Mouse (Mus musculus) midbrain, embryonic 16.5 days (tissue): ENCODE results near the gene Rexo1. TPM values are rescaled to one million over a fixed set of nuclear protein-coding genes. Genes with fewer than 3 reads are reported as not detected.

Source experiments
- ATAC-seq: fragments of 200-750 bp; cut with Nextera tagmentation; 2 replicates; pipeline ENCODE4 v1.8.0; 2017; ENCODE audit warnings: moderate TSS enrichment
- H3K27ac ChIP-seq: fragments of 300-500 bp; sonication (generic); 2 replicates; pipeline ENCODE4 v1.5.1; 2014; ENCODE audit warnings: mild to moderate bottlenecking, low read length, mixed read lengths
- H3K27me3 ChIP-seq: fragments of 300-500 bp; sonication (generic); 2 replicates; pipeline ENCODE4 v1.6.1; 2014; ENCODE audit warnings: low read depth, low read length, mixed read lengths; ENCODE audit not compliant: control insufficient read depth, insufficient read depth
- H3K36me3 ChIP-seq: fragments of 300-500 bp; sonication (generic); 2 replicates; pipeline ENCODE4 v1.6.1; 2014; ENCODE audit warnings: mild to moderate bottlenecking, low read length, moderate library complexity, mixed read lengths; ENCODE audit not compliant: control insufficient read depth, insufficient read depth
- H3K4me1 ChIP-seq: fragments of 300-500 bp; sonication (generic); 2 replicates; pipeline ENCODE4 v1.6.1; 2014; ENCODE audit warnings: mild to moderate bottlenecking, low read length, mixed read lengths; ENCODE audit not compliant: control insufficient read depth, insufficient read depth
- H3K4me2 ChIP-seq: fragments of 300-500 bp; sonication (generic); 2 replicates; pipeline ENCODE4 v1.6.1; 2014; ENCODE audit warnings: mild to moderate bottlenecking, low read length, mixed read lengths
- H3K4me3 ChIP-seq: fragments of 300-500 bp; sonication (generic); 2 replicates; pipeline ENCODE4 v1.5.1; 2014; ENCODE audit warnings: low read depth, mild to moderate bottlenecking, low read length, moderate library complexity, mixed read lengths
- H3K9ac ChIP-seq: fragments of 300-500 bp; sonication (generic); 2 replicates; pipeline ENCODE4 v1.6.1; 2014; ENCODE audit warnings: low read depth, low read length, mixed read lengths
- H3K9me3 ChIP-seq: fragments of 300-500 bp; sonication (generic); replicated peaks from 2 replicates; pipeline ENCODE4 v1.6.1; 2014; ENCODE audit warnings: mild to moderate bottlenecking, low read length, mixed read lengths; ENCODE audit not compliant: control insufficient read depth, poor library complexity, severe bottlenecking
- WGBS: fragments of 180-500 bp; shearing (Covaris S2); extraction: QIAGEN DNeasy Blood & Tissue Kit; methylation state at CpG from one replicate; pipeline ENCODE4 v1.1.7; 2014; 5-methylcytosine and 5-hydroxymethylcytosine counted together
- polyA plus RNA-seq: library from polyadenylated mRNA; unstranded; fragments of >200 nt; fragmentation: Nextera tagmentation; extraction: Ambion mirVana; gene quantifications from 2 replicates; pipeline ENCODE4 v1.2.1, GENCODE M21; 2015

Gene Rexo1
- polyA plus RNA-seq, 1 experiment from 2014 or later = 27.6 TPM

DNA sequence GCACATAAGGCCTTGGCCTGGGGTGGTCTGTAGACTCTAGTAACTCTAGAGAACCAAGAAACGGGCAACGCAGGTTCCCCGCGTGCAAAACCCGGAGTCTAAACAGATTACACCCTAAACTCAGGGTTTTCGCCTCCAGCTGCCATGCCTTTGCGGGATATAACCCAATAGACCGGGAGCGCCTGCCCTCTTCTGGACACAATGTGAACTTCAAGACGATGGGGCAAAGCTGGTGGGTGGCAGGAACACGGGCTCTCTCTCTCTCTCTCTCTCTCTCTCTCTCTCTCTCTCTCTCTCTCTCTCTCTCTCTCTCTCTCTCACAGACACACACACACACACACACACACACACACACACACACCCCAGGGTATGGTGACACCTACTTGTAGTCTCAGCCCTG is 55.1 kb downstream of the Rexo1 start:
- peaks cover 52% of the 10 kb centered on the region for H3K27me3 ChIP-seq
- no peak overlapping the region for H3K4me3 ChIP-seq
- no peaks in the 10 kb centered on the region for H3K9me3 ChIP-seq
- no peak for ATAC-seq
- H3K4me1 ChIP-seq = peaks cover 3% of the 10 kb centered on the region; the same call in 1 of the 2 replicates
- no peak overlapping the region for H3K27ac ChIP-seq
- no peaks in the 10 kb centered on the region for H3K36me3 ChIP-seq
- H3K4me2 ChIP-seq = no peak overlapping the region
- H3K9ac ChIP-seq = no peak overlapping the region
- WGBS = 1% methylated on average over 11 of the region's 11 CpGs

DNA sequence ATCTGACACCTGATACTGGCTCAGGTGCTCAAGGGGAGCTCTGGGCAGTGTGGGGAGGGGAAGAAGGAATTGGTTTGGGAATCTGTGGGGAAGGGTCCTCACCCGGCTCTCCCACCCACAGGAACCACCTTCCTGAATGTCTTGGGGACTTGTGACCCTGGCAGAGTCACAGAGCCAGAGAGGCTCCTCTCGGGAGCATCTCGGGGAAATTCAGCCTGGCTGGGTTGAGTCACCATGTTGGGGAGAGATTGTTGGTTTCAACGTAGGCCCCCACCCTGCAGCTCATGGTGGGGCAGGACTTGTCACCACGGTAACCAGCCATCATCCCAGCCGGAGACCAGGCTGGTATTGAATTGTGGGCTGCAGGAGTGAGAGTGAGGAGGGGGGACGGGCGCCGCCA is 56.6 kb downstream of the Rexo1 start:
- H3K27ac ChIP-seq = no peak overlapping the region
- H3K9ac ChIP-seq = no peak overlapping the region
- under 1% methylated on average over 8 of the region's 9 CpGs for WGBS
- no peak for ATAC-seq
- H3K36me3 ChIP-seq = no peaks in the 10 kb centered on the region
- H3K4me3 ChIP-seq = no peak overlapping the region
- no peak overlapping the region for H3K4me2 ChIP-seq
- H3K4me1 ChIP-seq = peaks cover 3% of the 10 kb centered on the region; the same call in 1 of the 2 replicates
- H3K27me3 ChIP-seq = peaks cover 61% of the 10 kb centered on the region
- no peaks in the 10 kb centered on the region for H3K9me3 ChIP-seq

DNA sequence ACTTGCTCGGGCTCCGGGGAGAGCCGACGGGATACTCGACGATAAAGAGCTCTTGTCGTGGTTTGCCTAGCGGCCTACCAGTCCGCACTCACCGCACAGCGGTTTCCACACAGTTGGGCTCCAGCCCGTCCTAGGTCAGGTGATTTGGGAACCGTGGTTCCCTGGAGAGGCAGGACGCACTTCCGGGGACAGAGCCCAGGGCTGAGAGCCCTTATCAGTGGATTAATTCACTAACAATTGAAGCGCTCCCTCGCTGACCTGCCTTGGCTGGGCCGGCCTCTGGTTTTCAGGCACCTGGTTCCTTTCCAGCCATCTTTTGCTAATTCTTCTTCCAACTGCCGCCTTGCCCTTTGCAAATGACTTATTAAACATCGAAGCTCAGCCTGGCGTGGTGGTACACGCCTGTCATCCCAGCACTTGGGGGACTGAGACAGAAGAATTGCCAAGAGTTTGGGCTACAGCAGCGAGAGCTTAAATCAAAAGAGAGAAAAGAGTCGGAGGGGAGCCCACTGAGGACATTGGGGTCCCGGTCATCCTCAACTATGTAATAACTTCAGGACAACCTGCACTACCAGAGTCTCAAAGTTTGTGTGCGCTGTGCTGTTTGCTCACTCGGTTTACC is 57.6 kb downstream of the Rexo1 start:
- Histone ChIP-seq H3K4me1 (no peaks in the 10 kb centered on the region), H3K9me3 (no peaks in the 10 kb centered on the region), H3K27ac (no peak overlapping the region), H3K36me3 (no peaks in the 10 kb centered on the region), H3K4me2 (no peak overlapping the region), H3K27me3 (peaks cover 67% of the 10 kb centered on the region), H3K9ac (0 out of 2 replicates have a peak overlapping the region, but pooled peaks have one; percentile 20), H3K4me3 (no peak overlapping the region)
- WGBS = 1% methylated on average over 27 of the region's 27 CpGs
- no peak for ATAC-seq

DNA sequence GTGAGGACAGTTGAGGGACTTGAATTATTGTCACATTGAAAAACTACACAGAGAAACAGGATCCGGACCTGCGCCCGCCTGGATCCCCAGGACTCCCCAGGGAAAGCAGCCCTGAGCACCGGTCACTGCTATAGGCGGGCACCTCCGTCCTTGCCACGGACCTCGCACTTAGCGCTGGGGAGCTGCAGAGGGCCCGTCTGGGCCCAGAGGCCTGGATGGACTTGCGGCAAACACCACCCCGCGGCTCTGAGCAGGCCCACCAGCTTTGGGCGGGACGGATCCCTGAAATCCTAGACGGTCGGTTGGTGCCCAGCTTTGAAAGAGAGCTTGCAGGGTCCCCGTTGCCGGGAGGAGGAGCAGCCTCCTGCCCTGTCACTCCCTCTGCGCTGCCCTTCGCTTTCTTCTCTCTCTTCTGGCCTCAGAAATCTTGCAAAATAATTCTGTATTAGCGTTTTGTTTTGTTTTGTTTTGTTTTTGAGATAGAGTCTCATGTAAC is 58.5 kb downstream of the Rexo1 start:
- Histone ChIP-seq H3K27me3 (peaks cover 74% of the 10 kb centered on the region), H3K9me3 (no peaks in the 10 kb centered on the region), H3K36me3 (no peaks in the 10 kb centered on the region), H3K27ac (no peak overlapping the region), H3K9ac (0 out of 2 replicates have a peak overlapping the region, but pooled peaks have one; percentile 30), H3K4me3 (no peak overlapping the region), H3K4me1 (no peaks in the 10 kb centered on the region), H3K4me2 (no peak overlapping the region)
- 2% methylated on average over 22 of the region's 22 CpGs for WGBS
- no peak for ATAC-seq

GRCm38 (mm10) chr10:80502291-80502690 is 59.1 kb downstream of the Rexo1 start:
- H3K9me3 ChIP-seq = no peaks in the 10 kb centered on the region
- ATAC-seq = no peak
- no peak overlapping the region for H3K4me3 ChIP-seq
- H3K36me3 ChIP-seq = no peaks in the 10 kb centered on the region
- no peak overlapping the region for H3K9ac ChIP-seq
- 2% methylated on average over 7 of the region's 7 CpGs for WGBS
- H3K4me1 ChIP-seq = no peaks in the 10 kb centered on the region
- no peak overlapping the region for H3K4me2 ChIP-seq
- H3K27ac ChIP-seq = no peak overlapping the region
- peaks cover 76% of the 10 kb centered on the region for H3K27me3 ChIP-seq

DNA sequence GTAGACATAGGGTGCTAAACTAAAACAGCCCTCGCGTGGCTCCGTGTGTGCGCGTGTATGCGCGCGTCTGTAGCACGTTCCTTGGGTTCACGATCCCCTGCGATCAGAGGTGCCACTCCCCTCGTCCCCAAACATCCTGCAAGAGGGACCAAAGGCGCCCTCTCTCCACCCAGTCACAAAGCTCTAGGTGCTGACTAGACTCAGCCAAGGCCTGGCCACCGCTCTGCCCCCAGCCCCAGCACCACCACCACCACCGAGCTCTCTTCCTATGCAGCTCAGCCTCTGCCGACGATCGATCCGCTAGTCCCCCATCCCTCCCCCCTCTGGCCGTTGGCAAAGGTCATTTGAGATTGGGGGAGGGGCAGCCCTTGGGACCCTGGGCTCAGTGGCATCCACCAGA is 64.9 kb downstream of the Rexo1 start:
- Histone ChIP-seq H3K4me1 (peaks cover 22% of the 10 kb centered on the region), H3K4me3 (peak overlapping the region; percentile 37), H3K9ac (peak overlapping the region; percentile 34), H3K4me2 (peak overlapping the region; percentile 70; the same call in 1 of the 2 replicates), H3K36me3 (no peaks in the 10 kb centered on the region), H3K27ac (no peak overlapping the region), H3K27me3 (peaks cover 89% of the 10 kb centered on the region), H3K9me3 (no peaks in the 10 kb centered on the region)
- under 1% methylated on average over 19 of the region's 20 CpGs for WGBS
- ATAC-seq = no peak

- H3K9ac ChIP-seq = peak overlapping the region; percentile 45
- H3K4me2 ChIP-seq = peak overlapping the region; percentile 70
- no peaks in the 10 kb centered on the region for H3K36me3 ChIP-seq
- H3K9me3 ChIP-seq = no peaks in the 10 kb centered on the region
- WGBS = under 1% methylated on average over 27 of the region's 35 CpGs
- H3K27me3 ChIP-seq = peaks cover 89% of the 10 kb centered on the region
- H3K4me1 ChIP-seq = peaks cover 22% of the 10 kb centered on the region
- no peak for ATAC-seq
- H3K4me3 ChIP-seq = peak overlapping the region; percentile 37
- H3K27ac ChIP-seq = no peak overlapping the region
Measured at GRCm38 (mm10) chr10:80495901-80496300, 65.5 kb downstream of the Rexo1 start.

DNA sequence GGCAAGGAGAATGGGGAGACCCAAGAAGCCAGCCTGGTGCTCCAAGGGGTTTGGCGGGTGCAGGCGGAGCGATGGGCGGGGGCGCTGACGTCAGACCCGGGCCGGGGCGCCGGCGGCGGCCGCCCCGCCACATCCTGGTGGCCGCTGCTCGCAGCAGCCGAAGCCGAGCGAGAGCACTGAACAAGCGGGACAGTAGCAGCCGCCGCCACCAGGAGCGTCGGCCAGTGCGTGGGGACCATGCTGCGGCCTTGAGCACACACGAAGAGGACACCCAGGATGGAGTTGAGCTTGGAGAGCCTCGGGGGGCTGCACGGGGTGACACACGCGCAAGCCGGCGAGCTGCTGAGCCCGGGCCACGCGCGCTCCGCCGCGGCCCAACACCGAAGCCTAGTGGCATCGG is 66.6 kb downstream of the Rexo1 start, which contains the start of gene Onecut3:
TSS of gene Onecut3 (plus strand) at position 104 of the 400 bp plus-strand sequence.
- Histone ChIP-seq H3K4me2 (peak within 1 kb of the TSS; percentile 70), H3K9me3 (no peaks in the 10 kb centered on the region), H3K27me3 (peaks cover 87% of the 10 kb centered on the region), H3K4me3 (peak within 1 kb of the TSS; percentile 37), H3K36me3 (no peaks in the 10 kb centered on the region), H3K9ac (peak within 1 kb of the TSS; percentile 45), H3K27ac (no peak within 1 kb of the TSS), H3K4me1 (peaks cover 22% of the 10 kb centered on the region)
- ATAC-seq = peak; percentile 15; the same call in 1 of the 2 replicates
- 0% methylated on average over 30 of the region's 42 CpGs for WGBS
